ENCODE assay signal across 12 mouse cellular contexts in the genomic region with DNA sequence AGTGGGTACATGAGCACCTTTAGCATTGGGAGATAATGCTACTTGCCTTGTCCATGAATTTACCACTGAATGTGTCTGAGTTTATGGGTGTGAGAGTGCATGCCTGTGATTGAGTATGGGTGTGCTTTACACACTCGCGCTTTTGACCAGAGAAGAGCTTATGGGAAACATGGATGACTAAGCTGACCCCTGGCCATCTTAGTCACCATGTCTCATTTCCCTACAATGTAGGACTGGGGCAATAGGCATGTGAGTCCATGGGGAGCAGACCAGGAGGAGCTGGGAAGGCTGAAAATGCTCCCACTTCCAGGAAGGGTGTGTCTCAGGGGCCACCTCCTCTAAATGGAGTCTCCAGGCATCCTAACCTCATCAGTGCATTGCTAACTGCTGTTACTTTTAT. TPM values are rescaled to one million over a fixed set of nuclear protein-coding genes. Genes with fewer than 3 reads are reported as not detected.
DNase-seq lines count a peak whose midpoint lies in the region; ATAC-seq lines count a peak whose summit lies in the region.
"Had no signal": no experiment of that assay in that cellular context is flagged by ENCODE, and none has a peak within 500 bp of the region (broad histone marks: within the 10 kb centered on the region; RNA-seq: fewer than 3 reads in every experiment).

No protein-coding gene starts in this region.

- ATAC-seq in neural tube, embryonic 11.5 days (ENCODE audit: insufficient read depth, low FRiP score, low TSS enrichment) = no peak
- no peak for ATAC-seq in forebrain, embryonic 15.5 days (replicated peaks)
- ATAC-seq in midbrain, embryonic 11.5 days (ENCODE audit: low FRiP score) = no peak
- no peak for ATAC-seq in liver, embryonic 12.5 days
- ATAC-seq in inflammation-experienced regulatory T-cells, adult 6 months = no peak

- 21% methylated on average over 2 of the region's 2 CpGs for WGBS in neural tube, embryonic 11.5 days
- WGBS in forebrain, embryonic 15.5 days = 2% methylated on average over 2 of the region's 2 CpGs
- 18% methylated on average over 2 of the region's 2 CpGs for WGBS in midbrain, embryonic 11.5 days
- 38% methylated on average over 2 of the region's 2 CpGs for WGBS in liver, embryonic 12.5 days (ENCODE audit: insufficient replicate concordance)

- peak overlapping the region; percentile 88 for H3K9ac ChIP-seq in neural tube, embryonic 11.5 days (ENCODE audit: low read length)
- peak overlapping the region; percentile 93 for H3K9ac ChIP-seq in forebrain, embryonic 15.5 days (replicated peaks)
- peak overlapping the region; percentile 45; the same call in 1 of the 2 replicates for H3K9ac ChIP-seq in midbrain, embryonic 11.5 days (ENCODE audit: low read length)
- H3K9ac ChIP-seq in liver, embryonic 12.5 days = no peak overlapping the region
- H3K9ac ChIP-seq: embryonic facial prominence, embryonic 13.5 days; heart, embryonic 12.5 days had no signal

- peaks cover 91% of the 10 kb centered on the region for H3K27me3 ChIP-seq in neural tube, embryonic 11.5 days (ENCODE audit: control insufficient read depth, insufficient read depth, low read length)
- H3K27me3 ChIP-seq in forebrain, embryonic 15.5 days = no peaks in the 10 kb centered on the region
- peaks cover 98% of the 10 kb centered on the region for H3K27me3 ChIP-seq in midbrain, embryonic 11.5 days (ENCODE audit: control insufficient read depth, insufficient read depth, low read length)
- peaks cover 99% of the 10 kb centered on the region for H3K27me3 ChIP-seq in liver, embryonic 12.5 days (replicated peaks)

- peak overlapping the region; percentile 59 for H3K4me3 ChIP-seq in neural tube, embryonic 11.5 days (ENCODE audit: low read depth, low read length)
- peak overlapping the region; percentile 82 for H3K4me3 ChIP-seq in forebrain, embryonic 15.5 days
- H3K4me3 ChIP-seq in midbrain, embryonic 11.5 days (ENCODE audit: low read depth, low read length) = peak overlapping the region; percentile 44
- H3K4me3 ChIP-seq in liver, embryonic 12.5 days = no peak overlapping the region
- H3K4me3 ChIP-seq: embryonic facial prominence, embryonic 13.5 days; heart, embryonic 12.5 days had no signal

- no peaks in the 10 kb centered on the region for H3K9me3 ChIP-seq in neural tube, embryonic 11.5 days (ENCODE audit: control insufficient read depth, low read length)
- no peaks in the 10 kb centered on the region for H3K9me3 ChIP-seq in forebrain, embryonic 15.5 days
- H3K9me3 ChIP-seq in midbrain, embryonic 11.5 days (ENCODE audit: control insufficient read depth, low read length) = no peaks in the 10 kb centered on the region
- H3K9me3 ChIP-seq in liver, embryonic 12.5 days (replicated peaks) = no peaks in the 10 kb centered on the region
- H3K9me3 ChIP-seq: embryonic facial prominence, embryonic 13.5 days; heart, embryonic 12.5 days had no signal

- peak overlapping the region; percentile 73 for H3K4me2 ChIP-seq in neural tube, embryonic 11.5 days (ENCODE audit: low read depth)
- H3K4me2 ChIP-seq in forebrain, embryonic 15.5 days (replicated peaks) = peak overlapping the region; percentile 96
- H3K4me2 ChIP-seq in midbrain, embryonic 11.5 days = peak overlapping the region; percentile 44
- no peak overlapping the region for H3K4me2 ChIP-seq in liver, embryonic 12.5 days
- H3K4me2 ChIP-seq: embryonic facial prominence, embryonic 13.5 days; heart, embryonic 12.5 days had no signal

- H3K36me3 ChIP-seq in neural tube, embryonic 11.5 days (ENCODE audit: control insufficient read depth, insufficient read depth, low read length) = peaks cover 2% of the 10 kb centered on the region; the same call in 1 of the 2 replicates
- H3K36me3 ChIP-seq in forebrain, embryonic 15.5 days = no peaks in the 10 kb centered on the region
- no peaks in the 10 kb centered on the region for H3K36me3 ChIP-seq in midbrain, embryonic 11.5 days (ENCODE audit: control insufficient read depth, insufficient read depth, low read length)
- no peaks in the 10 kb centered on the region for H3K36me3 ChIP-seq in liver, embryonic 12.5 days
- H3K36me3 ChIP-seq: embryonic facial prominence, embryonic 13.5 days; heart, embryonic 12.5 days had no signal

- DNase-seq in neural tube, embryonic 11.5 days (ENCODE audit: low spot score) = no peak
- DNase-seq in neural tube, embryonic 10.5 days (ENCODE audit: extremely low spot score, low spot score) = no peak
- DNase-seq in midbrain, embryonic 11.5 days (ENCODE audit: low spot score, missing footprints) = peak; percentile 86
- no peak for DNase-seq in ovary, postnatal 36 days (ENCODE audit: low spot score)
- DNase-seq in spleen, adult 12 weeks (ENCODE audit: low spot score) = no peak
- DNase-seq: adrenal gland, postnatal 36 days; cerebellum, adult 11 months had no signal

- peak overlapping the region; percentile 42; the same call in 1 of the 2 replicates for H3K27ac ChIP-seq in neural tube, embryonic 11.5 days (ENCODE audit: low read depth, low read length)
- peak overlapping the region; percentile 99 for H3K27ac ChIP-seq in forebrain, embryonic 15.5 days (replicated peaks)
- H3K27ac ChIP-seq in midbrain, embryonic 11.5 days (ENCODE audit: low read depth, low read length) = no peak overlapping the region
- H3K27ac ChIP-seq in liver, embryonic 12.5 days = no peak overlapping the region
- H3K27ac ChIP-seq: embryonic facial prominence, embryonic 13.5 days had no signal

- H3K4me1 ChIP-seq in neural tube, embryonic 11.5 days (ENCODE audit: control insufficient read depth, insufficient read depth, low read length) = peaks cover 3% of the 10 kb centered on the region; the same call in 1 of the 2 replicates
- peaks cover 52% of the 10 kb centered on the region for H3K4me1 ChIP-seq in forebrain, embryonic 15.5 days
- peaks cover 33% of the 10 kb centered on the region for H3K4me1 ChIP-seq in midbrain, embryonic 11.5 days (ENCODE audit: control insufficient read depth, insufficient read depth, low read length)
- peaks cover 22% of the 10 kb centered on the region for H3K4me1 ChIP-seq in liver, embryonic 12.5 days

RNA-seq across cellular contexts. Expression of a gene that starts 44.4 kb away (rescaled TPM):
- polyA plus RNA-seq in neural tube, embryonic 11.5 days (2014; fragmentation: Nextera tagmentation; extraction: Ambion mirVana) = 0.27 and 1.2 TPM in 2 replicates
- polyA plus RNA-seq in forebrain, embryonic 15.5 days (2015; fragmentation: Nextera tagmentation; extraction: Ambion mirVana) = 0.10 and 0.14 TPM in 2 replicates
- 0.15 TPM in 1 of 2 replicates, not detected in the other for polyA plus RNA-seq in midbrain, embryonic 11.5 days (2014; fragmentation: Nextera tagmentation; extraction: Ambion mirVana)
- polyA plus RNA-seq in liver, embryonic 12.5 days (2016; fragmentation: Nextera tagmentation; extraction: Ambion mirVana) = 14.5 and 16.0 TPM in 2 replicates
- polyA plus RNA-seq in inflammation-experienced regulatory T-cells, adult 6 months (2017; shearing (Covaris generic)) = not detected

Comparison
In these comparisons a context has a peak if more than half of its experiments do, and no peak if none do; other contexts are left out.
1. H3K27ac ChIP-seq: peak in neural tube, embryonic 11.5 days (single experiment) and forebrain, embryonic 15.5 days (single experiment); none in midbrain, embryonic 11.5 days (single experiment) and liver, embryonic 12.5 days (single experiment).